8 mouse cellular contexts compared by ENCODE assay signal in the genomic region with DNA sequence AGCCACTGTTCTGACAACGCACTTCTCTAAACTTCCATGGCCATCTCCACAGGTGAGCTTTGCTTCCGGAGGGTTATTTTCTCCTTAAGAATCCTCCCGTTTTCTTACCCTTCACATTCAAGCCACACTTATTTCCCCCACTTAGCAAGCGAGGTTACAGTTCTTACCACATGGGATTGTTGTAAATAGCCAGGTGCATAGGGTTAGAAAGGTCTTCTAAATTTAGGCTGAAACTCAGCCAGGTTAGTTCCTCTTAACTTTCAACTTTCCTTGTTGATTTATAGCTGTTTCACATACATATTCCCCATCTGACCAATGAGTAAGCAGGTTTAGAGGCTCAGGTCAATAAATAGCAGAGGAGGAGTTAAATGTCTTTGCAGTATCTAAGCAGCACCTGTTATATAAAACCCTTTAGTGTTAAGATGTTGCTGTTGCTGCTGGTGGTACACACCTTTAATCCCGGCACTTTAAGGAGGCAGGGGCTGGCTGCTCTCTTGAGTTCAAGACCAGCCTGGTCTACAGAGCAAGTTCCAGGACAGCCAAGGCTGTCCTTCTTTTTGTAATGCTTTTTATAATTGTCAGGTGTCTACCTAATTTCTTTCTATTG. TPM values are rescaled to one million over a fixed set of nuclear protein-coding genes. Genes with fewer than 3 reads are reported as not detected.
DNase-seq lines count a peak whose midpoint lies in the region; ATAC-seq and TF ChIP-seq lines count a peak whose summit lies in the region.

No protein-coding gene starts in this region.

- 16% methylated on average over 5 of the region's 5 CpGs for WGBS in thymus, adult 2 months
- WGBS in limb, embryonic 15.5 days = 21% methylated on average over 5 of the region's 5 CpGs
- 17% methylated on average over 5 of the region's 5 CpGs for WGBS in stomach, postnatal 0 days

- H3K27me3 ChIP-seq in thymus, adult 2 months (ENCODE audit: control insufficient read depth, insufficient read depth, low read length) = no peaks in the 10 kb centered on the region
- H3K27me3 ChIP-seq in limb, embryonic 15.5 days = no peaks in the 10 kb centered on the region
- no peaks in the 10 kb centered on the region for H3K27me3 ChIP-seq in stomach, postnatal 0 days (ENCODE audit: control insufficient read depth, insufficient read depth, low read length)

- H3K9me3 ChIP-seq in limb, embryonic 15.5 days = no peaks in the 10 kb centered on the region
- no peaks in the 10 kb centered on the region for H3K9me3 ChIP-seq in stomach, postnatal 0 days (ENCODE audit: control insufficient read depth, low read length)

- ATAC-seq in limb, embryonic 15.5 days (ENCODE audit: insufficient number of reproducible peaks, low FRiP score, low TSS enrichment, low read depth) = no peak
- no peak for ATAC-seq in stomach, postnatal 0 days (ENCODE audit: low FRiP score, low TSS enrichment)
- ATAC-seq in megakaryocyte-erythroid progenitor cell, adult 5-6 weeks (replicated peaks; ENCODE audit: low FRiP score, low TSS enrichment, poor library complexity, severe bottlenecking) = no peak

- peak overlapping the region; percentile 41 for H3K9ac ChIP-seq in limb, embryonic 15.5 days
- H3K9ac ChIP-seq in stomach, postnatal 0 days (ENCODE audit: low read length) = peak overlapping the region; percentile 83

- no peak for TF ChIP-seq CTCF in thymus, adult 2 months (IDR thresholded peaks at IDR 0.05; ENCODE audit: borderline replicate concordance, control insufficient read depth, extremely low read depth, insufficient read depth, low read length, poor library complexity)
- TF ChIP-seq CTCF in stomach, postnatal 0 days (IDR thresholded peaks at IDR 0.05; ENCODE audit: low read depth) = no peak

- peaks cover 2% of the 10 kb centered on the region; the same call in 1 of the 2 replicates for H3K4me1 ChIP-seq in thymus, adult 2 months (replicated peaks; ENCODE audit: control insufficient read depth, insufficient read depth, low read length)
- peaks cover 7% of the 10 kb centered on the region for H3K4me1 ChIP-seq in limb, embryonic 15.5 days
- no peaks in the 10 kb centered on the region for H3K4me1 ChIP-seq in stomach, postnatal 0 days (replicated peaks; ENCODE audit: control insufficient read depth, insufficient read depth)

- no peak overlapping the region; the same call in 1 of the 2 replicates for H3K27ac ChIP-seq in thymus, adult 2 months (ENCODE audit: control insufficient read depth, insufficient read depth, low read length)
- H3K27ac ChIP-seq in limb, embryonic 15.5 days = no peak overlapping the region
- no peak overlapping the region for H3K27ac ChIP-seq in stomach, postnatal 0 days (replicated peaks)

- peak; percentile 31 for DNase-seq in cerebellum, adult 9-11 months
- DNase-seq in cerebellum, adult 11 months = no peak
- no peak for DNase-seq in thymus, adult 2 months
- no peak for DNase-seq in thymus, postnatal 14 days
- no peak for DNase-seq in stomach, postnatal 0 days (ENCODE audit: low spot score)
- DNase-seq in B cell, adult 2 months = no peak

- TF ChIP-seq POLR2A in thymus, adult 2 months (IDR thresholded peaks at IDR 0.05; ENCODE audit: control insufficient read depth, extremely low read depth, insufficient read depth, low read length, poor library complexity) = no peak

- peaks cover 16% of the 10 kb centered on the region for H3K36me3 ChIP-seq in thymus, adult 2 months (ENCODE audit: control insufficient read depth, insufficient read depth, low read length)
- peaks cover 25% of the 10 kb centered on the region for H3K36me3 ChIP-seq in limb, embryonic 15.5 days
- H3K36me3 ChIP-seq in stomach, postnatal 0 days (ENCODE audit: control insufficient read depth, insufficient read depth, low read length) = no peaks in the 10 kb centered on the region

- no peak for TF ChIP-seq EP300 in stomach, postnatal 0 days (optimal IDR thresholded peaks at IDR 0.05)

- H3K4me2 ChIP-seq in limb, embryonic 15.5 days = peak overlapping the region; percentile 67
- peak overlapping the region; percentile 87 for H3K4me2 ChIP-seq in stomach, postnatal 0 days (replicated peaks; ENCODE audit: low read depth)

- peak overlapping the region; percentile 76 for H3K4me3 ChIP-seq in thymus, adult 2 months (ENCODE audit: control insufficient read depth, insufficient read depth, low read length)
- H3K4me3 ChIP-seq in limb, embryonic 15.5 days = peak overlapping the region; percentile 62
- peak overlapping the region; percentile 88 for H3K4me3 ChIP-seq in stomach, postnatal 0 days (ENCODE audit: low read depth, low read length)

RNA-seq across cellular contexts. Expression of gene Ccndbp1, which starts 1.0 kb away (rescaled TPM):
- 51.0 and 54.0 TPM in 2 replicates for polyA plus RNA-seq in thymus, adult 2 months (2012; rRNA removed)
- 37.3 and 39.5 TPM in 2 replicates for polyA plus RNA-seq in limb, embryonic 15.5 days (2015; fragmentation: Nextera tagmentation; extraction: Ambion mirVana)
- polyA plus RNA-seq in stomach, postnatal 0 days (2015; fragmentation: Nextera tagmentation; extraction: Ambion mirVana) = 31.1 and 33.6 TPM in 2 replicates
- total RNA-seq in megakaryocyte-erythroid progenitor cell, adult 5-6 weeks (2014; fragmentation: Nextera tagmentation) = 52.3 and 61.3 TPM in 2 replicates
- 28.9 and 73.9 TPM in 2 replicates for total RNA-seq in megakaryocyte-erythroid progenitor cell, adult 5-6 weeks (2017)

RNA-seq across cellular contexts. Expression of gene Epb42, which starts 27.7 kb away (rescaled TPM):
- polyA plus RNA-seq in thymus, adult 2 months (2012; rRNA removed) = 0.87 and 0.88 TPM in 2 replicates
- polyA plus RNA-seq in limb, embryonic 15.5 days (2015; fragmentation: Nextera tagmentation; extraction: Ambion mirVana) = 0.47 and 1.0 TPM in 2 replicates
- polyA plus RNA-seq in stomach, postnatal 0 days (2015; fragmentation: Nextera tagmentation; extraction: Ambion mirVana) = 0.22 and 0.23 TPM in 2 replicates
- total RNA-seq in megakaryocyte-erythroid progenitor cell, adult 5-6 weeks (2014; fragmentation: Nextera tagmentation) = 24.6 and 30.0 TPM in 2 replicates
- 13.0 and 19.8 TPM in 2 replicates for total RNA-seq in megakaryocyte-erythroid progenitor cell, adult 5-6 weeks (2017)

RNA-seq across cellular contexts. Expression of gene Tmem62, which starts 32.4 kb away (rescaled TPM):
- 8.0 and 8.8 TPM in 2 replicates for polyA plus RNA-seq in thymus, adult 2 months (2012; rRNA removed)
- 2.4 and 2.6 TPM in 2 replicates for polyA plus RNA-seq in limb, embryonic 15.5 days (2015; fragmentation: Nextera tagmentation; extraction: Ambion mirVana)
- polyA plus RNA-seq in stomach, postnatal 0 days (2015; fragmentation: Nextera tagmentation; extraction: Ambion mirVana) = 9.9 and 10.7 TPM in 2 replicates
- total RNA-seq in megakaryocyte-erythroid progenitor cell, adult 5-6 weeks (2014; fragmentation: Nextera tagmentation) = 4.4 and 5.8 TPM in 2 replicates
- 5.2 and 16.5 TPM in 2 replicates for total RNA-seq in megakaryocyte-erythroid progenitor cell, adult 5-6 weeks (2017)

RNA-seq across cellular contexts. Expression of gene Ubr1, which starts 38.7 kb away (rescaled TPM):
- polyA plus RNA-seq in thymus, adult 2 months (2012; rRNA removed) = 58.0 and 60.3 TPM in 2 replicates
- polyA plus RNA-seq in limb, embryonic 15.5 days (2015; fragmentation: Nextera tagmentation; extraction: Ambion mirVana) = 21.8 and 25.5 TPM in 2 replicates
- polyA plus RNA-seq in stomach, postnatal 0 days (2015; fragmentation: Nextera tagmentation; extraction: Ambion mirVana) = 8.5 and 8.9 TPM in 2 replicates
- total RNA-seq in megakaryocyte-erythroid progenitor cell, adult 5-6 weeks (2014; fragmentation: Nextera tagmentation) = 32.9 and 36.0 TPM in 2 replicates
- total RNA-seq in megakaryocyte-erythroid progenitor cell, adult 5-6 weeks (2017) = 36.1 and 39.5 TPM in 2 replicates
